Mouse (Mus musculus) hindbrain, embryonic 14.5 days (tissue): Measurements from ENCODE around the gene RPS10-NUDT3. TPM values are rescaled to one million over a fixed set of nuclear protein-coding genes. Genes with fewer than 3 reads are reported as not detected.
A peak's percentile ranks its signal among the peaks of the same experiment; 100 is the strongest.

Source experiments
- ATAC-seq: fragments of 200-750 bp; cut with Nextera tagmentation; 2 replicates; pipeline ENCODE4 v1.8.0; 2017; ENCODE audit warnings: moderate number of reproducible peaks, mild to moderate bottlenecking, moderate TSS enrichment, moderate library complexity; ENCODE audit not compliant: low FRiP score
- DNase-seq: peaks from one replicate; pipeline ENCODE4 v3.0.0-alpha.2; 2015; ENCODE audit warnings: low spot score
- H3K27ac ChIP-seq: fragments of 300-500 bp; sonication (generic); 2 replicates; pipeline ENCODE4 v1.5.1; 2014; ENCODE audit warnings: mild to moderate bottlenecking, moderate library complexity
- H3K27me3 ChIP-seq: fragments of 300-500 bp; sonication (generic); 2 replicates; pipeline ENCODE4 v1.6.1; 2014; ENCODE audit warnings: mild to moderate bottlenecking, low read length, mixed read lengths; ENCODE audit not compliant: control insufficient read depth, insufficient read depth
- H3K36me3 ChIP-seq: fragments of 300-500 bp; sonication (generic); replicated peaks from 2 replicates; pipeline ENCODE4 v1.6.1; 2014; ENCODE audit not compliant: control insufficient read depth, insufficient read depth
- H3K4me1 ChIP-seq: fragments of 300-500 bp; sonication (generic); replicated peaks from 2 replicates; pipeline ENCODE4 v1.6.1; 2014; ENCODE audit warnings: antibody characterized with exemption, low read length, mixed read lengths; ENCODE audit not compliant: control insufficient read depth, insufficient read depth
- H3K4me2 ChIP-seq: fragments of 300-500 bp; sonication (generic); replicated peaks from 2 replicates; pipeline ENCODE4 v1.6.1; 2014; ENCODE audit warnings: mild to moderate bottlenecking, moderate library complexity
- H3K4me3 ChIP-seq: fragments of 300-500 bp; sonication (generic); replicated peaks from 2 replicates; pipeline ENCODE4 v1.5.1; 2014; ENCODE audit warnings: mild to moderate bottlenecking, low read length
- H3K9ac ChIP-seq: fragments of 300-500 bp; sonication (generic); 2 replicates; pipeline ENCODE4 v1.6.1; 2014
- H3K9me3 ChIP-seq: fragments of 300-500 bp; sonication (generic); 2 replicates; pipeline ENCODE4 v1.6.1; 2016; ENCODE audit warnings: low read length; ENCODE audit not compliant: control insufficient read depth
- WGBS: fragments of 180-500 bp; shearing (Covaris S2); extraction: QIAGEN DNeasy Blood & Tissue Kit; methylation state at CpG from one replicate; pipeline ENCODE4 v1.1.7; 2014; 5-methylcytosine and 5-hydroxymethylcytosine counted together
- polyA plus RNA-seq: library from polyadenylated mRNA; unstranded; fragments of >200 nt; fragmentation: Nextera tagmentation; extraction: Ambion mirVana; gene quantifications from 2 replicates; pipeline ENCODE4 v1.2.1, GENCODE M21; 2014

The RPS10-NUDT3 gene
- polyA plus RNA-seq, 1 experiment from 2014 or later = not detected

DNA sequence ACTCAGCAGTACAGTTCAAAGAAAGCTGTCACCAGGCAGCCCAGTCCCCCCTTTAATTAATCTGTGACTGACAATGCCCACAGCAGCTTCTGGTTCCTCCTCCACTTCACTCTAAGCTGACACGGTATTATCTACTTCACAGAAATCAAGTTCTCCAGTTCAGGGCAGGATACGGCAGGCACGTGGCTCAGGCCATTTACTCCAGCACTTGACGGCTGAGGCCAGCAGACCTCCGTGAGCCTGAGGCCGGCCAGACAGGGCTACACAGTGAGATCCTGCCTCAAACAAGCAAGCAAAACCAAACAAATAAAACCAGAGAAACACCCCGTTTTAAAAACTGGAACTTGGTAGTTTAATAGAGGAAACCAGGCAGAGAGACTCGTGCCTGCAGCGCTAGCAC, 48.4 kb downstream of the RPS10-NUDT3 start:
- H3K27ac ChIP-seq = no peak overlapping the region
- H3K27me3 ChIP-seq = no peaks in the 10 kb centered on the region
- no peak overlapping the region for H3K4me3 ChIP-seq
- no peak overlapping the region for H3K4me2 ChIP-seq
- H3K36me3 ChIP-seq = peaks cover 61% of the 10 kb centered on the region
- H3K4me1 ChIP-seq = no peaks in the 10 kb centered on the region
- DNase-seq = no peak
- ATAC-seq = no peak
- 65% methylated on average over 9 of the region's 9 CpGs for WGBS
- H3K9me3 ChIP-seq = no peaks in the 10 kb centered on the region
- no peak overlapping the region for H3K9ac ChIP-seq

DNA sequence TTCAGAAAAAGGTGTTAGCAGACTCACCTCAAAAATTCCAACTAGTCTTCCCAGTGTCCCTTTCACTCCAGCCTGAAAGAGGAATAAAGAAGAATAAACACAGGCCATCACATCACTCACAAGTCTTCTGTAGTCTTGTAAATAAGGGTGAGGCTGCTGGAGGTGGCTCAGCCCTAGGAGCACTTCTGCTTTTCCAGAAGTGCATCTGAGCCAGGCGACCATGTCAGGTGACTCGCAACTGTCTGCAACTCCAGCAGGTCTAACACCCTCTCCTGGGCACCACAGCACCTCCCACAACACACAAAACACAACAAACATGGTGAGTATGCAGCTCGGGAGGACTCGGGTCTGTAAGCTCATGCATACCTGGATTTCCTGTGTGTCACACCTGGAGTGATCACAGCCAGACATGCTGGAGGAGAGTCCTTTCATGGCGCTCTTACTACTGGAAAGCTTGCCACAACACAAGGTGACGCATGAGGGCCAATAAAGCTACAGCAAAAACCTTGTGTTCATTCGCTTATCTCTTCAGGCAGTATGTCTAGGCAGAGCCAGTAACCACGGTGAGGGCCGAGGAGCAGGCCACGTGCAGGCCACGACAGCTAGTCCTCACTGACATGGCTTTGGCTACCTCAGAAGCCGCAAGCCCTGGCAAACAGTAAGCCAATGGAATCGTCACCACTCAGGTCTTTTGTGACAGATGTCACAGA, 51.7 kb downstream of the RPS10-NUDT3 start:
- WGBS = 92% methylated on average over 13 of the region's 13 CpGs
- ATAC-seq (no peak), DNase-seq (no peak)
- Histone ChIP-seq H3K9ac (no peak overlapping the region), H3K27ac (no peak overlapping the region), H3K36me3 (peaks cover 77% of the 10 kb centered on the region), H3K4me1 (no peaks in the 10 kb centered on the region), H3K9me3 (no peaks in the 10 kb centered on the region), H3K4me2 (no peak overlapping the region), H3K4me3 (no peak overlapping the region), H3K27me3 (no peaks in the 10 kb centered on the region)

GRCm38 (mm10) chr17:27580392-27581068, 54.5 kb downstream of the RPS10-NUDT3 start:
- Histone ChIP-seq H3K9me3 (no peaks in the 10 kb centered on the region), H3K27ac (no peak overlapping the region), H3K27me3 (no peaks in the 10 kb centered on the region), H3K36me3 (peaks cover 85% of the 10 kb centered on the region), H3K4me2 (no peak overlapping the region), H3K4me1 (no peaks in the 10 kb centered on the region), H3K4me3 (no peak overlapping the region), H3K9ac (no peak overlapping the region)
- 90% methylated on average over 20 of the region's 20 CpGs for WGBS
- DNase-seq (no peak), ATAC-seq (no peak)

DNA sequence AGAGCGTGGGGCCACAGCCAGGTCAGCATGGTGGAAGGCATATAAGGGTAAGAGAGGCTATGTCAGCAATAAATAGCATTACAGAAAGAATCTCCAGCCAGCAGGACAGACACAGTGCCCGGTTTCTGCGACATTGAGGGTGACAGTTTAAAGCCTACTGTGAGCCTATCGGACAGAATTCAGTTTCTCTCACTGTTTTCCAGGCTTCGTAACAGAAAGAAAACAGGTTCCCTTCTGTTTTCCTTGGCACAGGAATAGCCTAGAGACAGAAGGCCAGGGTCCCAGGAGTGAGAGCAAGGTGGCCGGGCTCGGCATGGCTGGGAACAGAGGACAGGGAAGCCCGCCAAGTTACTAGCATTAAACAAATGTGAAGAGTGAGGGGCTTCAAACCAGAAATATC, 55.2 kb downstream of the RPS10-NUDT3 start:
- Histone ChIP-seq H3K4me3 (no peak overlapping the region), H3K9me3 (no peaks in the 10 kb centered on the region), H3K27ac (0 out of 2 replicates have a peak overlapping the region, but pooled peaks have one; percentile 20), H3K27me3 (no peaks in the 10 kb centered on the region), H3K4me1 (no peaks in the 10 kb centered on the region), H3K9ac (no peak overlapping the region), H3K36me3 (peaks cover 89% of the 10 kb centered on the region), H3K4me2 (no peak overlapping the region)
- 85% methylated on average over 8 of the region's 8 CpGs for WGBS
- ATAC-seq = no peak
- no peak for DNase-seq

DNA sequence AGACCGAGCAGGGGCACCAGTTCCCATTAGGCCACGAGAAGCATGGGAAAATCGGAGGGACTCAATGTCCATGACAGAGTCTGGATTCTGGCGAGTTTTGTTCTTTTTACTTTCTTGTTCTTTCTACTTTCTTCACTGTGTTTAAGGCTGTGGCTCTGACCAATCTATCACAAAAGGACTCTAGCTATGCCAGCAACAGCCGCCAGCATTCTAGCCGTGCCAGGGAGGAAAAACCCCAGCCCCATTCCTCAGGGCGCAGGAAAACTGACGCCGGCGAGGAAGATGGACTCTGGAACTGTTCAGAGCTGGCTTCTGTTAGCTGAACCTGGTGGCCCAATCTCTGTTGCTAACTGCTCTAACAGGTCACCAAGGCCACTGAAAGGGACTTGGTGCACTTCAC, 56.5 kb downstream of the RPS10-NUDT3 start:
- DNase-seq = no peak
- Histone ChIP-seq H3K27me3 (no peaks in the 10 kb centered on the region), H3K4me2 (no peak overlapping the region), H3K9ac (no peak overlapping the region), H3K4me3 (no peak overlapping the region), H3K27ac (no peak overlapping the region), H3K4me1 (no peaks in the 10 kb centered on the region), H3K36me3 (peaks cover 88% of the 10 kb centered on the region), H3K9me3 (no peaks in the 10 kb centered on the region)
- no peak for ATAC-seq
- WGBS = 92% methylated on average over 10 of the region's 10 CpGs

- H3K27ac ChIP-seq = no peak overlapping the region
- no peak overlapping the region for H3K4me3 ChIP-seq
- no peaks in the 10 kb centered on the region for H3K4me1 ChIP-seq
- H3K36me3 ChIP-seq = peaks cover 78% of the 10 kb centered on the region
- WGBS = 69% methylated on average over 6 of the region's 6 CpGs
- no peak for ATAC-seq
- H3K27me3 ChIP-seq = no peaks in the 10 kb centered on the region
- no peak overlapping the region for H3K4me2 ChIP-seq
- H3K9ac ChIP-seq = no peak overlapping the region
- no peak for DNase-seq
- no peaks in the 10 kb centered on the region for H3K9me3 ChIP-seq
Observed at GRCm38 (mm10) chr17:27577468-27577867, 57.6 kb downstream of the RPS10-NUDT3 start.

DNA sequence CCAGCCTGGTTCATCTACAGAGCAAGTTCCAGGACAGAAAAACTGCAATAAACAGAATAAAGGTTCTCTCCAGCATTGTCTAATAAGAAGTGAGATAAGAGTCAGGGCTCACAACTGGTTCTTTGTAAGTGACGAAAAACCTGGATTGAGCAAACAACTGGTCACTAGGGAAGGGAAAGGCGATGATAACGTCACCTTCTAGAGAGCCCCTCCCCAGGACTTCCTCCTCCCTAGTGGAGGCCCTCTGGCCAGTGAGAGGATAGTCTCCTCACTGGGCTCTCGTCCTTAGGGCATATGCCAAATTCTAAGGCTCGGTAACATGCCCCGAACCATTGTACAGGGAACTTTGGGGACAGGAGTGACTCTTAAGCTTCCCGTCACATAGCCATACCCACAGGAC, 59.0 kb downstream of the RPS10-NUDT3 start:
- Histone ChIP-seq H3K9ac (no peak overlapping the region), H3K27ac (no peak overlapping the region), H3K4me3 (no peak overlapping the region), H3K4me2 (no peak overlapping the region), H3K36me3 (peaks cover 66% of the 10 kb centered on the region), H3K4me1 (no peaks in the 10 kb centered on the region), H3K27me3 (no peaks in the 10 kb centered on the region), H3K9me3 (no peaks in the 10 kb centered on the region)
- WGBS = 94% methylated on average over 7 of the region's 7 CpGs
- DNase-seq (no peak), ATAC-seq (no peak)

- WGBS = 88% methylated on average over 10 of the region's 10 CpGs
- peaks cover 58% of the 10 kb centered on the region for H3K36me3 ChIP-seq
Observed at GRCm38 (mm10) chr17:27575116-27575776, 59.8 kb downstream of the RPS10-NUDT3 start.

DNA sequence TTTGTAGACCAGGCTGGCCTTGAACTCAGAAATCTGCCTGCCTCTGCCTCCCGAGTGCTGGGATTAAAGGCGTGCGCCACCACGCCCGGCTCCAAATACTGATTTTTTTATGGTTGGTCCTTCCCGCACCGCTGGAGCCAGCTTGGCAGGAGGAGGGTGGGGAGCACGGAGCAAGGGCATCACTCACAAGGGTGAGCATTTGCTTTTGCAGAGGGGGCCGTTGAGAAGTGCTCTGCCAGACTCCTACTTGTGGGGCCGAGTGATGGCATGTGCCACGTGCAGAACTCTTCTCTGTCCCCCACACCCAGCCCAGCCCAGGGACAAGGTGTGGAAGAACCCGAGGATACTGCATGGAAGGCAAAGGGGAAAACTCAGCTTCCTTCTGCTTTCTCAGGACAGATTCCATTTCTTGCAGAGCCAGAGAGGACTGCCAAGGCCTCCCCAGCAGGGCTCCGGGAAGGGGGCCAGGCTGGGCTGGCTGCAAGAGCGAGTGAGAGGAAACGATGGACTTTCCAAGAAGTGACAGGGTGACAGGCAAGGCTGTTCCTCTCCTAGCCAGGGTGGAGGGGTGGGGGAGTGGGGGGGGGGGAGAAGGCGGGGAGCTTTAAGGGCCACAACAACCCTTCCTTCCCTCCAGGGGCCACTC, 60.4 kb downstream of the RPS10-NUDT3 start:
- no peak overlapping the region for H3K4me3 ChIP-seq
- H3K36me3 ChIP-seq = peaks cover 52% of the 10 kb centered on the region
- DNase-seq = no peak
- H3K4me2 ChIP-seq = no peak overlapping the region
- peak; percentile 57; the same call in 1 of the 2 replicates for ATAC-seq
- H3K4me1 ChIP-seq = no peaks in the 10 kb centered on the region
- H3K27me3 ChIP-seq = no peaks in the 10 kb centered on the region
- H3K27ac ChIP-seq = no peak overlapping the region
- no peak overlapping the region for H3K9ac ChIP-seq
- H3K9me3 ChIP-seq = no peaks in the 10 kb centered on the region
- 85% methylated on average over 15 of the region's 16 CpGs for WGBS

More at GRCm38 (mm10) chr17:27575116-27575776, 59.8 kb downstream of the RPS10-NUDT3 start:
- Histone ChIP-seq H3K4me1 (no peaks in the 10 kb centered on the region), H3K9me3 (no peaks in the 10 kb centered on the region), H3K27me3 (no peaks in the 10 kb centered on the region), H3K9ac (no peak overlapping the region), H3K27ac (no peak overlapping the region), H3K4me2 (no peak overlapping the region), H3K4me3 (no peak overlapping the region)
- DNase-seq (no peak), ATAC-seq (no peak)
